Mouse (Mus musculus) midbrain, embryonic 10.5 days (tissue): Measurements from ENCODE around the gene Igfbp6. TPM values are rescaled to one million over a fixed set of nuclear protein-coding genes. Genes with fewer than 3 reads are reported as not detected.

Source experiments
- DNase-seq: peaks from one replicate; pipeline ENCODE4 v3.0.0-alpha.2; 2017; ENCODE audit warnings: low spot score
- H3K27ac ChIP-seq: fragments of 300-500 bp; sonication (generic); replicated peaks from 2 replicates; pipeline ENCODE4 v1.5.1; 2016; ENCODE audit warnings: mild to moderate bottlenecking
- H3K27me3 ChIP-seq: fragments of 300-500 bp; sonication (generic); 2 replicates; pipeline ENCODE4 v1.6.1; 2016; ENCODE audit warnings: low read depth, mild to moderate bottlenecking; ENCODE audit not compliant: poor library complexity, severe bottlenecking
- H3K36me3 ChIP-seq: fragments of 300-500 bp; sonication (generic); 2 replicates; pipeline ENCODE4 v1.6.1; 2016; ENCODE audit warnings: mild to moderate bottlenecking, moderate library complexity
- H3K4me1 ChIP-seq: fragments of 300-500 bp; sonication (generic); 2 replicates; pipeline ENCODE4 v1.6.1; 2016
- H3K4me3 ChIP-seq: fragments of 300-500 bp; sonication (generic); 2 replicates; pipeline ENCODE4 v1.5.1; 2016; ENCODE audit warnings: mild to moderate bottlenecking, moderate library complexity
- H3K9me3 ChIP-seq: fragments of 300-500 bp; sonication (generic); replicated peaks from 2 replicates; pipeline ENCODE4 v1.6.1; 2016; ENCODE audit warnings: mild to moderate bottlenecking
- whole genome bisulfite sequencing: fragments of 180-500 bp; shearing (Covaris S2); methylation state at CpG from one replicate; pipeline ENCODE4 v1.1.7; 2016; 5-methylcytosine and 5-hydroxymethylcytosine counted together
- polyA plus RNA-seq: library from polyadenylated mRNA; unstranded; fragments of >200 nt; fragmentation: Nextera tagmentation; extraction: Ambion mirVana; gene quantifications from 2 replicates; pipeline ENCODE4 v1.2.1, GENCODE M21; 2016

Gene Igfbp6
- polyA plus RNA-seq, 1 experiment from 2014 or later, result 0.38 TPM

DNA sequence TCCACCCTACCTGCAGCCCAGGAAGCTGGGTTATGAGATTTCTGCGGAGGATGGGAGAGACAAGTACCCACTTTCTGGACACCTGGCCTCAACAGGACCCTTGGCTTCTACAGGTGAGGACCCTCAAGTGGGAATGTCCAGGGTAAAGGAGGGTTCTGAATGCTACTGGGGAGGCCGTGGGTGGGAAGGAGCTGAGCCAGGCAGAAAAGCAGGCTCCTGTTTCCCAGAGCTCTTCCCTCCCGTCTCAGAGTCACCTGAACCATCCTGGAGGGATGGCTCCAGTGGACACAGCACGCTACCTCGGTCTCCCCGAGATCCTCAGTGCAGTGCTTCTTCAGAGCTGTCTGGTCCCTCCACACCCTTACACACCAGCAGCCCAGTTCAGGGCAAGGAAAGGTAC is 32.0 kb upstream of the Igfbp6 start:
- H3K27me3 ChIP-seq, result peaks cover 11% of the 10 kb centered on the region
- no peaks in the 10 kb centered on the region for H3K9me3 ChIP-seq
- H3K4me3 ChIP-seq, result no peak overlapping the region
- H3K4me1 ChIP-seq, result peaks cover 15% of the 10 kb centered on the region
- H3K27ac ChIP-seq, result no peak overlapping the region
- WGBS, result 88% methylated on average over 6 of the region's 6 CpGs
- no peak for DNase-seq
- peaks cover 23% of the 10 kb centered on the region for H3K36me3 ChIP-seq

DNA sequence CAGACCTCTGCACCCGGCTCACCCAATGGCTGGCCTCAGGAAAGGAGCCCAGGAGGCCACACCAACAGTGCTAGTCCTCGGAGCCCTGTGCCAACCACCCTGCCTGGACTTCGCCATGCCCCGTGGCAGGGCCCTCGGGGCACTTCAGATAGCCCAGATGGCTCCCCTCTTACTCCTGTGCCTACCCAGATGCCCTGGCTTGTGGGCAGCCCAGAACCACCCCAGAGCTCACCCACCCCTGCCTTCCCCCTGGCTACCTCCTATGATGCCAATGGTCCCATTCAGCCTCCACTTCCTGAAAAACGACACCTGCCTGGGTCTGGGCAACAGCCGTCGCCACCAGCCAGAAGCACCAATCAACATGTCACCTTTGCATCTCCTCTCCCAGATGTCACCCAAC is 31.3 kb upstream of the Igfbp6 start:
- 86% methylated on average over 8 of the region's 8 CpGs for WGBS
- Histone ChIP-seq H3K27ac (no peak overlapping the region), H3K4me3 (no peak overlapping the region), H3K27me3 (peaks cover 4% of the 10 kb centered on the region), H3K36me3 (peaks cover 29% of the 10 kb centered on the region), H3K9me3 (no peaks in the 10 kb centered on the region), H3K4me1 (peaks cover 8% of the 10 kb centered on the region)
- DNase-seq, result no peak

DNA sequence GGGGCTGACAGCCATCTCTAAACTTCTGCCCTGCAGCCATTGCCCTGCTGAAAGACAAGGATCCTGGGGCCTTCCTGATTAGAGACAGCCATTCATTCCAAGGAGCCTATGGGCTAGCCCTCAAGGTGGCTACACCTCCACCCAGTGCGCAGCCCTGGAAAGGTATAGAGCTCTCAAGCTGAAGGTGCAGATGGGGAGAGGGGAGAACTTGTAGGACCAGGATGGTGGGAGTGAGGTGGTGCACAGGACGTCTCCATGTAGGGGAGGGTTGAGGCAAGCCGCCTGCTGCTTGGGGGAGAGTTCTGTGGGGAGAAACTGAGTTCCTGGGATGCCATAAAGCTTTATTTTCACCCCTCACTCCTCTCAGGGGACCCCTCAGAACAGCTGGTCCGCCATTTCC is 30.5 kb upstream of the Igfbp6 start:
- DNase-seq, result no peak
- Histone ChIP-seq H3K36me3 (peaks cover 38% of the 10 kb centered on the region), H3K27ac (no peak overlapping the region), H3K27me3 (no peaks in the 10 kb centered on the region), H3K4me3 (no peak overlapping the region), H3K4me1 (peaks cover 6% of the 10 kb centered on the region; the same call in 1 of the 2 replicates), H3K9me3 (no peaks in the 10 kb centered on the region)
- 81% methylated on average over 4 of the region's 4 CpGs for WGBS

DNA sequence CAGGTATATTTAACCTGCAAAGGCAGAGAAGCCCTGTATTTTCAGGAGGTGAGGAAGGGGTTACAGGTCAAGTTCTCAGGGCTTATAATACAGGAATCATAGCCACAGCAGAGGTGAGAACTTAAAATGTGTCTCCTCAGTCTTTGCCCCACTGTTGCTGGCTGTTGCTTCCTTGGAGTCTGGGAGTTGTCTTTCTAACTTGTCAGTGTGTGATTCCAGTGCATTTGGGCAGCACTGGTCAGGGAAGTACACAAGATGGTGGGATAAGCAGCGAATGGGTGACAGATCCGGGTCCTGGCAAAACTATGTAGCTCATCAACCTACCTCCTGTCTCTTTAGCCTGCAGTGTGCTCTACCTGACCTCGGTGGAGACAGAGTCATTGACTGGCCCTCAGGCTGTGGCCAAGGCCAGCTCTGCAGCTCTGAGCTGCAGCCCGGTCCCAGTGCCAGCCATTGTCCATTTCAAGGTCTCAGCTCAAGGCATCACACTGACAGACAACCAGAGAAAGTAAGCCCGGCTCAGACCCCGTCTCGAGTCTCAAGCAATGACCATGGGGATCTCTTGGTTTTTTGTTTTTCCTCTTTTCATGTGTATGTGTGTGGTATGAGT is 29.4 kb upstream of the Igfbp6 start:
- DNase-seq, result no peak
- Histone ChIP-seq H3K4me3 (no peak overlapping the region), H3K27ac (no peak overlapping the region), H3K4me1 (peaks cover 6% of the 10 kb centered on the region; the same call in 1 of the 2 replicates), H3K27me3 (no peaks in the 10 kb centered on the region), H3K9me3 (no peaks in the 10 kb centered on the region), H3K36me3 (peaks cover 48% of the 10 kb centered on the region)
- 90% methylated on average over 7 of the region's 7 CpGs for WGBS

DNA sequence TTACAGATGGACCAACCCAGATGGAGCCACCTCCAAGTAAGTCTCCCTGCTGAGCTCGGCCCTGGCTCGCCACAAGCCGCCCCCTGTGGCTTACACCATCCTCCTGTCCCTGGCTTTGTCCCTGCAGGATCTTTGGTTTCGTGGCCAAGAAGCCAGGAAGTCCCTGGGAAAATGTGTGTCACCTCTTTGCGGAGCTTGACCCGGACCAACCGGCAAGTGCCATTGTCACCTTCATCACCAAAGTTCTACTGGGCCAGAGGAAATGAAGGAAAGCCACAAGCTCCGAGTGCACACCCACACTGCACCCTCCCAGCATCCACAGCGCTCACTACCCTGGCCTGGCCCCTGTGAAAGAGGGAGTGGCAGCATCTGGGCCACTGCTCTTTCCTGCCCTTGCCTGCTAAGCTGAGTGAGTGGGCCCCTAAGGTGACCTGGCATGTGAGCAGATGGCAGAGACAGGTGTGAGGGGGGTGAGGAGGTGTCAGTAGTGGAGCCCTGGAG is 28.4 kb upstream of the Igfbp6 start:
- H3K36me3 ChIP-seq, result peaks cover 57% of the 10 kb centered on the region
- no peak for DNase-seq
- no peaks in the 10 kb centered on the region for H3K9me3 ChIP-seq
- no peak overlapping the region for H3K27ac ChIP-seq
- H3K27me3 ChIP-seq, result no peaks in the 10 kb centered on the region
- WGBS, result 61% methylated on average over 9 of the region's 9 CpGs
- no peak overlapping the region for H3K4me3 ChIP-seq
- H3K4me1 ChIP-seq, result peaks cover 9% of the 10 kb centered on the region; the same call in 1 of the 2 replicates

DNA sequence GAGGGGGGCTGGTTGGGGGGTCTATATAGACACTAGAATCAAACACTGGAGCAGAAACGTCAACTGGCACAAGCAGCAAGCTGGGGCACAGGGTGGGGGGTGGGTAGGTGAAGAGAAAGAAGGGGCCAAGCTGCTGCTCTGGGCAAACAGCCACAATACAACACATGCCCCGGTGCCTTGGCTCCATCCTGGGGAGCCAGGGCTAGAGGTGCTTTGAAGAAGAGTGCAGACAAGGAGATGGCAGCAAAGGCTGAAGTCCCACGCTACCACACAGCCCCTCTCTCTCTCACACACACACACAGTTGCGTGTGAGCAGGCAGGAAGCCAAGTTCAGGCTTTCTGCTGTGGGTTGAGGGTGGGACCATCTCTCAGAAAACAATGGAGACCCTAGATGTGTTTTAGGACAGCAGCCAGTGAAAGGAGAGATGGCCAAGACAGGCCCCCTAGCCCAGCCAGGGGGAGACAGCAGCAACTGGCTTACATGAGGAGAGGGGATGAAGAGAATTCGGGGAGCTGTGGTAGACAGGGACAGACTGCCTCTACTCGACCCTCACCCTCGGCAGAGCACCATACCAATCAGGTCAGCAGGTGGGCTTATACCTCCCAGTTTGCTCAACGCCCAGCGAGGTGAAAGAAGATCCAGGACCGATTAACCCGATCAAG is 27.3 kb upstream of the Igfbp6 start:
- WGBS, result 86% methylated on average over 11 of the region's 11 CpGs
- Histone ChIP-seq H3K9me3 (no peaks in the 10 kb centered on the region), H3K4me3 (no peak overlapping the region), H3K36me3 (peaks cover 66% of the 10 kb centered on the region), H3K27me3 (no peaks in the 10 kb centered on the region), H3K27ac (no peak overlapping the region), H3K4me1 (0 out of 2 replicates have a peak, but pooled peaks cover 3% of the 10 kb centered on the region)
- DNase-seq, result no peak

DNA sequence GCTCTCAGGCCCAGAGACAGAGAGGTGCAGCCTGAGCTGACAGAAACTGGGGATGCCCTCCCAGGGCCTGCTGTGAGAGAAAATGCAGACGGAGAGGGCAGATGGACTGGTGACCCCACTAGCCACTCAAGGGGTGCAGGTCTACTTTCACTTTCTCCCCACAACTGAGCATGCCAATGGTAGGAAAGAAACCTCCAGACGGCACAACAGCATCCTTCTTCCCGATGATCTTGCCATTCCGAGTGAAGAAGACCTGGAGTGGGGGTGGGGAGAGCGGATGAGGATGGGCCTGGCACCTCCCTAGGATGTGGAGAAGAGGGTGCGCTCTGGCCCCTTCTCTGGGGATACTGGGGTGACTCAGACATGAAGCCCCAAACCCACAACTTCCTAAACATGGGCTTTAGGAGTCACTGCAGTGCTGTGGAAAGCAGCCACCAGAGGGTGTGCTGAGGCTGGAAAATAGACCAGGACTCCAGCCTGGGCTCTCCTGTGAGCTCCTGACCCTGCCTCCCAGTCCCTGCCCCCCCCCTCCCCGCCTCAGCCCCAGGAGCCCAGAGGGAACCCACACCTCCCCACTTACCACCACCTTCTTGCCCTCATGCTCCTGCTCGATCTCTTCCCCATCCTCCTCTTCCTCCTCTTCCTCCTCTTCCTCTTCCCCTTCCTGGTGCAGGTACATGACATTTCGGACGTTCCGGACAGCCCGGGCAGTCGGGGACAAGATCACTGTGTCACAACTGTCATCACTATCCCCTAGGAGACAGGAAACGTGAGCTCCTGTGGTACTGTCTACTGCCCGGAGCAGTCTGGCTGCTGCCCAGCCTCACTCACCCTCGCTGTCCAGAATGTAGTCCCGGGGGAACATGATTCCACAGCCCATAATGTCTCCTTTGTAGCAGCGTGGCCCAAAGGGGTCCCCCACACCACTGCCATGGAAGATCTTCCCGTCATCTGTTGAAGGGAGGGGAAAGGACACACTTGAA is 26.4 kb upstream of the Igfbp6 start:
- no peak overlapping the region for H3K27ac ChIP-seq
- no peaks in the 10 kb centered on the region for H3K9me3 ChIP-seq
- H3K36me3 ChIP-seq, result peaks cover 73% of the 10 kb centered on the region
- DNase-seq, result peak; percentile 11
- H3K4me1 ChIP-seq, result 0 out of 2 replicates have a peak, but pooled peaks cover 3% of the 10 kb centered on the region
- no peak overlapping the region for H3K4me3 ChIP-seq
- no peaks in the 10 kb centered on the region for H3K27me3 ChIP-seq
- whole genome bisulfite sequencing, result 82% methylated on average over 19 of the region's 19 CpGs

DNA sequence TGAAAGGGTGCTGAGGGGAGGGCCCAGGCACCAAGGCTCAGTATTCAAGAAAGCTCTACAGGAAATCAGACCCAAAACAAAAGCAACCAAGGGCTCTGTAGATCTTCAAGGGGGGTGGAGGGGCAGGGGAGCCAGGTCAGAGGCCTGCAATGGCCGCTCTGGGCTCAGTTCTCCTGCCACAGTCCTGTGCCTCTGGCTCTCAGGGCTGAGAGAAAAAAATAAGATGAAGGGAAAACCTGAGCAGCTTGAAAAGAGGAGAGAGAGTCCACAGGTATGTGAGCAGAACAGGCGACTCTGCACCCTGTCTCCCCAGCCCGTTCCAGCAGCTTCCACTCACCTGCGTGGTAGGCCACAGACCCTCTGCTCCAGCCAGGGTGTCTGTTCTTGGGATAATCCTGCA is 25.6 kb upstream of the Igfbp6 start:
- Histone ChIP-seq H3K4me3 (no peak overlapping the region), H3K4me1 (0 out of 2 replicates have a peak, but pooled peaks cover 3% of the 10 kb centered on the region), H3K27me3 (no peaks in the 10 kb centered on the region), H3K9me3 (no peaks in the 10 kb centered on the region), H3K27ac (no peak overlapping the region), H3K36me3 (peaks cover 75% of the 10 kb centered on the region)
- no peak for DNase-seq
- WGBS, result 85% methylated on average over 4 of the region's 4 CpGs

DNA sequence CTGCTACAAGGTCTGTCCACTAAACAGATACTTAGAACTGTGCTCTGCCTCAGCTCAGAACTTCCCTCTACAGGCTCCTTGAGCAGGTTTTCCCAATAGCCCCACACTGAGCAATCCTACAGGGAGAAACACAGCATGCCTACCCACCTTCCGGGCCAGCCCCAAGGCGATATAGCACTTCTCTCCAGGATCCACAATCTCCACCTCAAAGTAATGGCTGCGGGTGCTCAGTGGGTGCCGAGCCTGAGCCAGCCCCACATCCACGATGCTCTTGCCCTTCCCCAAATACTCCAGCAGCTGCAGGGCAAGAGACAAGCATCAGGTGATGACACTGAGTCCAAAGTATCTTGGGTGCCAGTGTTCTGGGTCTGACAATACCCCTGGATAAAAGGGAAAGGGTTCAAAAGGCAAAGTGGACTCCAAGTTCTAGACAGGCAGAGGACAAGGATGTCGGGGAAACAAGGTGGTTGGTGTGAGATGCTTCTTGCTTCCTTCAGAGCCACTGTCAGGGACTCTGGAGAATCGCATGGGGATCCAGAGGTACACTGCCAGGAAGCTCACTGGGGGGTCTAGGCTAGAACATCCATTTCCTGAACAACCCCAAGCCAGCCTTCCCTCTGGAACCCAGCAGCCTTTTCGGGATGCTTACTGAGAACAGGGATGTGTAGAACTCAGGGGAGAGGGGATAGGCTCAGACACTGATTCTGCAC is 24.9 kb upstream of the Igfbp6 start:
- H3K36me3 ChIP-seq, result peaks cover 77% of the 10 kb centered on the region
- no peak for DNase-seq

DNA sequence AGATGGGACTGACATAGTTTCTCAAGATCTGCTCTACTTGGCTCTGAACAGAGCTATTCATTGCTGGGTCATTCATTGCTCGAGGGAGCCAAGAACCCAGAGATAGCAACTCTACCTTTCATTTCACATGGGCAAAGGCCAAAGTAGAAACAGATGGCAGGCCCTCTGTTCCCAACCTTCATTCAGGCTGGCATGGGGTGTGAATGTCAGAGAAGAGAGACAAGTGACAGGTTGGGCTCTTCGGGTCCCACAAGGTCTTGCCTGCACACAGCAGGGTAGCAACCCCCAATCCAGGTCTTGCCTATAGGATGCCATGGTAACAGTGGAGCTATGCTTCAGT is 24.4 kb upstream of the Igfbp6 start:
- H3K27me3 ChIP-seq, result no peaks in the 10 kb centered on the region
- peaks cover 82% of the 10 kb centered on the region for H3K36me3 ChIP-seq
- no peak overlapping the region for H3K4me3 ChIP-seq
- H3K9me3 ChIP-seq, result no peaks in the 10 kb centered on the region
- DNase-seq, result no peak
- H3K4me1 ChIP-seq, result 0 out of 2 replicates have a peak, but pooled peaks cover 3% of the 10 kb centered on the region
- no peak overlapping the region for H3K27ac ChIP-seq
- 81% methylated on average over 2 of the region's 2 CpGs for WGBS

More for the DNA sequence above, 24.9 kb upstream of the Igfbp6 start:
- Histone ChIP-seq H3K9me3 (no peaks in the 10 kb centered on the region), H3K4me3 (no peak overlapping the region), H3K27ac (no peak overlapping the region), H3K4me1 (0 out of 2 replicates have a peak, but pooled peaks cover 3% of the 10 kb centered on the region), H3K27me3 (no peaks in the 10 kb centered on the region)
- 78% methylated on average over 8 of the region's 8 CpGs for WGBS

DNA sequence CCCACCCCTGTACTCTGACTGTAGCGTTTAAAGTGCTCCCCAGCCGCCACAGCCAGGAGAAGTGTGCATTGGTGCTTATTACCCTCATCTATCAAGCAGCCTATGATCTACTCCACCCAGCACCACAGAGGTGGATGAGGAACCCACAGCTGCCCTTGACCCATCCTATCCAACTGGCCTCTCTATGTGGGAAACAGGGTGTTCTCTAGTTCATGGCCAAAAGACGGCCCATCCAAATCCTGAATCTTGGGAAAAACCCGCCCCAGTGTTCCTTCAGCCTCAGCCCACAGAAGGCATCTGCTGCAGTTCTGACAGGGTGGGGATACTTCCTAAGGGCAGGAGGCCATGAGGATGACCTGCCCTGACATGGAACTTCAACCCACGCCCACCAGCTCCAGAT is 23.6 kb upstream of the Igfbp6 start:
- DNase-seq, result no peak
- Histone ChIP-seq H3K27ac (no peak overlapping the region), H3K27me3 (no peaks in the 10 kb centered on the region), H3K9me3 (no peaks in the 10 kb centered on the region), H3K4me1 (0 out of 2 replicates have a peak, but pooled peaks cover 3% of the 10 kb centered on the region), H3K4me3 (no peak overlapping the region), H3K36me3 (peaks cover 85% of the 10 kb centered on the region)
- 91% methylated on average over 5 of the region's 5 CpGs for WGBS

DNA sequence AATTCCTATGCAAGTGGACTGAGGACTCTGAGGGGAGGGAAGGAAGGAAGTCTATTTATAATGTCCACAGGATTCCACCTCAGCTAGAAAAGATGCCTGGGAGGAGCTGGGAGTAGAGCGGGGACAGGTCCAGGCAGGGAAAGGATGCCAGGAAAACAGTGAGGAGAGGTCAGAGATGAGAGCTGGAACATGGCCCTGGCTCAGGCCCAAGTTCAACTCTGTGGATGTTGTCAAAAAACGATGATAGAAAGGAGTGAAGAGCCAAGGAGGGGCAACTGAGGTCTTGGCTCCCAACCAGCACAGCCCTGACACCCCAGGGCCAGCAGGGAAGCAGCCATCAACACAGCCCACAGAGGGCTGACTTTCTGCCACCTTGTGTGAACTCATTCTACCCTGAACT is 17.9 kb upstream of the Igfbp6 start:
- WGBS, result 80% methylated on average over 2 of the region's 2 CpGs
- no peaks in the 10 kb centered on the region for H3K9me3 ChIP-seq
- H3K4me1 ChIP-seq, result no peaks in the 10 kb centered on the region
- H3K4me3 ChIP-seq, result no peak overlapping the region
- no peak for DNase-seq
- H3K27me3 ChIP-seq, result no peaks in the 10 kb centered on the region
- peaks cover 85% of the 10 kb centered on the region for H3K36me3 ChIP-seq
- no peak overlapping the region for H3K27ac ChIP-seq
